Mouse (Mus musculus) kidney, embryonic 15.5 days (tissue): Measurements from ENCODE around the gene Ndufab1. TPM values are rescaled to one million over a fixed set of nuclear protein-coding genes. Genes with fewer than 3 reads are reported as not detected.

Experiments
- ATAC-seq: fragments of 200-750 bp; cut with Nextera tagmentation; replicated peaks from 2 replicates; pipeline ENCODE4 v1.8.0; 2017; ENCODE audit warnings: moderate TSS enrichment; ENCODE audit not compliant: low FRiP score
- H3K27ac ChIP-seq: fragments of 300-500 bp; sonication (generic); 2 replicates; pipeline ENCODE4 v1.5.1; 2015; ENCODE audit warnings: mild to moderate bottlenecking, inconsistent platforms
- H3K27me3 ChIP-seq: fragments of 300-500 bp; sonication (generic); 2 replicates; pipeline ENCODE4 v1.6.1; 2015; ENCODE audit warnings: inconsistent platforms
- H3K36me3 ChIP-seq: fragments of 300-500 bp; sonication (generic); 2 replicates; pipeline ENCODE4 v1.6.1; 2015; ENCODE audit warnings: inconsistent platforms
- H3K4me1 ChIP-seq: fragments of 300-500 bp; sonication (generic); 2 replicates; pipeline ENCODE4 v1.6.1; 2015; ENCODE audit warnings: inconsistent platforms
- H3K4me2 ChIP-seq: fragments of 300-500 bp; sonication (generic); 2 replicates; pipeline ENCODE4 v1.6.1; 2015; ENCODE audit warnings: moderate library complexity, mild to moderate bottlenecking, inconsistent platforms
- H3K4me3 ChIP-seq: fragments of 300-500 bp; sonication (generic); replicated peaks from 2 replicates; pipeline ENCODE4 v1.5.1; 2015; ENCODE audit warnings: mild to moderate bottlenecking, inconsistent platforms
- H3K9ac ChIP-seq: fragments of 300-500 bp; sonication (generic); 2 replicates; pipeline ENCODE4 v1.6.1; 2015; ENCODE audit warnings: mild to moderate bottlenecking, inconsistent platforms
- H3K9me3 ChIP-seq: fragments of 300-500 bp; sonication (generic); replicated peaks from 2 replicates; pipeline ENCODE4 v1.6.1; 2016; ENCODE audit warnings: inconsistent platforms
- WGBS: fragments of 180-500 bp; shearing (Covaris S2); methylation state at CpG from one replicate; pipeline ENCODE4 v1.1.7; 2015; ENCODE audit warnings: mixed read lengths; 5-methylcytosine and 5-hydroxymethylcytosine counted together
- polyA plus RNA-seq: library from polyadenylated mRNA; unstranded; fragments of >200 nt; fragmentation: Nextera tagmentation; extraction: Ambion mirVana; gene quantifications from 2 replicates; pipeline ENCODE4 v1.2.1, GENCODE M21; 2015

Ndufab1 gene
- 703 and 789 TPM in 2 replicates for polyA plus RNA-seq

DNA sequence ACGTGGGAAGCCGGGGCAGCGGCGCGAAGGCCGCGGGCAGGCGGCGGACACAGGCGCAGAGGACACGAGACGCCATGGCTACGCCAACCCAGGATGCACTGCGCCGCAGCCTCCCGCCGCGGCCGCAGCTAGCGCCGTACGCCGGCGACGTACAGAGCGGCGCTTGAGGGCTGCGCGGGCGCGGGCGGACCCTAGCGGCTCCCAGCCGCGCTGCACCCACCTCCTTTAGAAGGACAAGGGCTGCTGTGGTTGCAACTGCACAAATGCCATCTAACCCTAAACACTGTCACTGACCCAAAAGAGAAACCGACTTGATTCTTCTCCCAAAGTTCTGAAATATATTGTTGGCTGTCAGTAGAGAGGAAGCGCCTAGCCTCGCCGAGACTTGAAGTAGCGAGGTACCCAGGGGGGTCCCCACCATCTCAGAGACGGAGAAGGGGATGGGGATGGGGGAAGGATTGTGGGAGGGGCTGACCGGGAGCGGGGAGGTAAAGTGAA lies at the start of gene Ndufab1:
Ndufab1 (minus strand) TSS at position 140 of the 498 bp plus-strand sequence.
- Histone ChIP-seq H3K27me3 (no peaks in the 10 kb centered on the region), H3K4me2 (peak within 1 kb of the TSS; percentile 75), H3K9ac (peak within 1 kb of the TSS; percentile 86), H3K27ac (peak within 1 kb of the TSS; percentile 67), H3K36me3 (peaks cover 24% of the 10 kb centered on the region), H3K9me3 (no peaks in the 10 kb centered on the region), H3K4me3 (peak within 1 kb of the TSS; percentile 72), H3K4me1 (peaks cover 23% of the 10 kb centered on the region)
- ATAC-seq, result peak; percentile 99
- WGBS, result under 1% methylated on average over 34 of the region's 43 CpGs

- H3K9me3 ChIP-seq, result no peaks in the 10 kb centered on the region
- H3K36me3 ChIP-seq, result peaks cover 95% of the 10 kb centered on the region
- H3K27ac ChIP-seq, result no peak overlapping the region
- H3K4me3 ChIP-seq, result no peak overlapping the region
- ATAC-seq, result no peak
- no peaks in the 10 kb centered on the region for H3K27me3 ChIP-seq
- H3K9ac ChIP-seq, result no peak overlapping the region
- H3K4me2 ChIP-seq, result no peak overlapping the region
- H3K4me1 ChIP-seq, result no peaks in the 10 kb centered on the region
Measured at GRCm38 (mm10) chr7:122140991-122141390, 39.3 kb upstream of the Ndufab1 start.

DNA sequence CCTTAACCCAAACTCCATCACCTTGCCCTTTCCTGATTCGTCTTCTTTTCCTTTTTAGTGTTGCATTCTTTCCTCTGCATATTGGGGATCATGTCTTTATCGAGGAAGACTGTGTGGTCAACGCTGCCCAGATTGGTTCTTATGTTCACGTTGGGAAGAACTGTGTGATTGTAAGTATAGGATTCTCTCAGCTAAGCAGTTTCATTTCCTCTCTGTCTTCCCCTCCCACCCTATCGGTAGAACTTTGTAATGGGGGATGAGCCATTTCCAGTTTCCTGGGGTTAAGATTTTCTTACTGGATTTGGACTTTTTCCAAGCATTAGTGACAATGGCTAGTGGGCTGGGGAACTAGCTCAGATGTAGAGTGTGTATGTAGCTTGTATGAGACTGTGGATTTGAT lies 36.5 kb upstream of the Ndufab1 start:
- WGBS, result 93% methylated on average over 5 of the region's 5 CpGs
- H3K36me3 ChIP-seq, result peaks cover 87% of the 10 kb centered on the region

DNA sequence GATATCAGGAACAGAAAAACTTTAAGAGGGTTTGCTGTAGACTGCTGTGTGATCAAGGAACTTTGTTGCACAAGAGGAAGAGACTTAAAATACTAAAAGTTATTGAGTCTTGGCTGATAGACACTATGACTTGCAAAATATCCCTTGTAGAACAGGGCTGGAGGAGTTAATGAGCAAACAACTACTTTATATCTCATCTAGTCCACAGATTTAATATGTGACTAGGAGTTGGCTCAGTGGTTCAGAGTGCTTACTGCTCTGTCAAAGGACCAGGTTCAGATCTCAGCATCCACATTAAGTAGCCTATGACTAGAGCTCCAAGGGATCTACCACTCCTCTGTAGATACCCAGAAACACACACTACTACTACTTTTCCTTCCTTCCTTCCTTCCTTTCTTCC lies 35.4 kb upstream of the Ndufab1 start:
- Histone ChIP-seq H3K27me3 (no peaks in the 10 kb centered on the region), H3K9me3 (no peaks in the 10 kb centered on the region), H3K36me3 (peaks cover 77% of the 10 kb centered on the region), H3K4me1 (peaks cover 10% of the 10 kb centered on the region), H3K4me3 (no peak overlapping the region), H3K9ac (no peak overlapping the region), H3K4me2 (no peak overlapping the region), H3K27ac (no peak overlapping the region)
- no peak for ATAC-seq

More for the DNA sequence above, 36.5 kb upstream of the Ndufab1 start:
- no peak for ATAC-seq
- Histone ChIP-seq H3K9me3 (no peaks in the 10 kb centered on the region), H3K4me3 (no peak overlapping the region), H3K4me2 (no peak overlapping the region), H3K27me3 (no peaks in the 10 kb centered on the region), H3K9ac (no peak overlapping the region), H3K4me1 (peaks cover 7% of the 10 kb centered on the region), H3K27ac (no peak overlapping the region)

GRCm38 (mm10) chr7:122135070-122135469 lies 33.4 kb upstream of the Ndufab1 start:
- WGBS, result 75% methylated on average over 10 of the region's 10 CpGs
- H3K36me3 ChIP-seq, result peaks cover 57% of the 10 kb centered on the region

GRCm38 (mm10) chr7:122133338-122133625 lies 31.6 kb upstream of the Ndufab1 start:
- H3K4me2 ChIP-seq, result peak overlapping the region; percentile 74
- H3K27ac ChIP-seq, result peak overlapping the region; percentile 73
- peak overlapping the region; percentile 80 for H3K9ac ChIP-seq
- no peak for ATAC-seq
- peaks cover 52% of the 10 kb centered on the region for H3K36me3 ChIP-seq
- H3K4me3 ChIP-seq, result peak overlapping the region; percentile 88
- H3K4me1 ChIP-seq, result peaks cover 18% of the 10 kb centered on the region
- no peaks in the 10 kb centered on the region for H3K27me3 ChIP-seq
- WGBS, result 16% methylated on average over 8 of the region's 8 CpGs
- H3K9me3 ChIP-seq, result no peaks in the 10 kb centered on the region

More at GRCm38 (mm10) chr7:122135070-122135469, 33.4 kb upstream of the Ndufab1 start:
- H3K4me1 ChIP-seq, result peaks cover 18% of the 10 kb centered on the region
- H3K9me3 ChIP-seq, result no peaks in the 10 kb centered on the region
- H3K4me2 ChIP-seq, result no peak overlapping the region
- no peaks in the 10 kb centered on the region for H3K27me3 ChIP-seq
- ATAC-seq, result no peak
- no peak overlapping the region for H3K9ac ChIP-seq
- no peak overlapping the region for H3K27ac ChIP-seq
- H3K4me3 ChIP-seq, result no peak overlapping the region

DNA sequence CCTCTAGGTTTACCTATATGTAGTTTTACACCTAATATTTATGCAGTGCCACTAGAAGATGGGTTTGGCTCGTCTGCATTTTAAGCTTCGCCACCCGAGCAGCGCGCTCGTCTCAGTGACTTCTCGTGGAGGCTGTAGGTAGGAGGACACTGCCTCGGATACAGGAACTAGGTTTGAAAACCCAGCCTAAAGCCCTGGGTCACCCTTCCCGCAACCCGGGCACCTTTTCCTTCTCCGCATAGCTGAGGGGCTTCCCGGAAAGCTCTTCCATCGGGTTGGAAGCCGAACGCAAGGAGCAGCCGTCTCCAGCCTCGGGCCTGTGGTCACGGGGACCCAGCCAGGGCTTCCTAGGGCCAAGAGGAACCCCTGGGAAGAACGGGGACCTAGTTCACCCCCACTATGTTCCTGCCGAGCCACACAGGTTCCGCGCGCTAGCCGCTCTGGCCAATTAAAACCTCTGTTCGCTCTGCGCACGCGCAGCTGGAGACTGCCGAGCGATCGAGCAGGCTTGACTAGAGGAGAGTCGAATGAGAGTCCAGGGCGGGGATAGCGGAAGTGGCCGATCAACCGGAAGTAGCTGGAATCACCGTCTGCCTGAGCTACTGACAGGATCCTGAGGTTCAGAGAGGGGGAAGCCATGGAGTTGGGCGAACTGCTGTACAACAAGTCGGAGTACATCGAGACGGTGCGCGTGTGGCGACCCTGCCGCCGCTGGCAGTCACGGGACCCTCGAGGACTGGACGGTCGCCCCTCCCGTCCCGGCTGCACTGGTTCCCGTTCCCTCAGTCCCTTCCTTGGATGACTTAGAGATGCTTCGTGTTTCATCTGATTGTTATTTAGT lies 31.0 kb upstream of the Ndufab1 start, which contains the start of the genes Palb2 and Dctn5:
Palb2 (minus strand) TSS at position 489 of the 841 bp plus-strand sequence.
Dctn5 (plus strand) TSS at position 545 of the 841 bp plus-strand sequence.
- Histone ChIP-seq H3K9me3 (no peaks in the 10 kb centered on the region), H3K4me2 (peak within 1 kb of the TSS; percentile 74), H3K4me1 (peaks cover 18% of the 10 kb centered on the region), H3K27me3 (no peaks in the 10 kb centered on the region), H3K36me3 (peaks cover 52% of the 10 kb centered on the region), H3K27ac (peak within 1 kb of the TSS; percentile 73), H3K9ac (peak within 1 kb of the TSS; percentile 80), H3K4me3 (peak within 1 kb of the TSS; percentile 88)
- WGBS, result under 1% methylated on average over 54 of the region's 54 CpGs
- ATAC-seq, result peak; percentile 99

DNA sequence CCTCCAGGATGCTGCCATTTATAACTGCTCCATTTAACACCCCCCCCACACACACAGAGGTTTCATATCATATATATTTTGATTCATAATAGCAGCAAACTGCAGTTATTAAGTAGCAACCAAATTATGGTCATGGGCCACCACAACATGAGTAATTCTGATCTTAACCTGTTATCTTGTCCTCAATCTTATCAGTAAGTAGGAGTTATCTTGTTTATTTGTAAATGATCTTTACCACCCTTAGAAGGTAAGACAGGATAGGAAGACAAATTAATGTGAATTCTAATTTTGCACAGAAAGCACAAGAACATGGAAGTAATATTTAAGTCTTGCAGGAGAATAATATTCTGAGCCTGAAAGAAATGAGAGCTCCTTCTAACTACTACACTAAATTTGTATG lies 30.1 kb upstream of the Ndufab1 start:
- peaks cover 18% of the 10 kb centered on the region for H3K4me1 ChIP-seq
- peak overlapping the region; percentile 74 for H3K4me2 ChIP-seq
- no peak overlapping the region for H3K27ac ChIP-seq
- H3K9ac ChIP-seq, result peak overlapping the region; percentile 80
- H3K36me3 ChIP-seq, result peaks cover 53% of the 10 kb centered on the region
- no peaks in the 10 kb centered on the region for H3K9me3 ChIP-seq
- H3K4me3 ChIP-seq, result peak overlapping the region; percentile 88
- H3K27me3 ChIP-seq, result no peaks in the 10 kb centered on the region
- no peak for ATAC-seq

DNA sequence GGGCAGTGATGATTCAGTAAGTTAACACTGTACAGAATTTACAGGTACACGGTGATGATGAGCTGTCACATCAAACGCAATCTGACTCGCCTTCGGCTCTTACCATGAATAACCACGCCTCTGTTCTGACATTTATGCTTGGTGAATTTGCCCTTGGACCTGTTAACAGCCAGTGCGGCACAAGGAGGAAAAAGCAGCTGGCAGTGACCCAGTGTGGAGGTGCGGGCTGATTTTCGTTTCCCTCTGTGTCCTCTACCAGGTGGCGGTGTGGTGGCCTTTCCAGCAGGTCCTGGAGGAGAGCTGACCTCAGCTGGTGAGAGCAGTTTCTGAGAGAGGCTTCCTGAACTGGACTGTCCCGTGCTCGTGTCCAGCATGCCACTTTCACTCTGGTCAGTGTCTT lies 25.3 kb upstream of the Ndufab1 start:
- Histone ChIP-seq H3K4me3 (no peak overlapping the region), H3K4me1 (peaks cover 8% of the 10 kb centered on the region), H3K27ac (no peak overlapping the region), H3K9ac (no peak overlapping the region), H3K9me3 (no peaks in the 10 kb centered on the region), H3K36me3 (peaks cover 71% of the 10 kb centered on the region), H3K27me3 (no peaks in the 10 kb centered on the region), H3K4me2 (no peak overlapping the region)
- ATAC-seq, result no peak
- 94% methylated on average over 11 of the region's 11 CpGs for WGBS

- WGBS, result 73% methylated on average over 8 of the region's 8 CpGs
- no peaks in the 10 kb centered on the region for H3K9me3 ChIP-seq
- H3K27me3 ChIP-seq, result no peaks in the 10 kb centered on the region
- no peaks in the 10 kb centered on the region for H3K4me1 ChIP-seq
- no peak overlapping the region for H3K9ac ChIP-seq
- no peak overlapping the region for H3K4me3 ChIP-seq
- H3K4me2 ChIP-seq, result no peak overlapping the region
- no peak overlapping the region for H3K27ac ChIP-seq
- no peak for ATAC-seq
- H3K36me3 ChIP-seq, result peaks cover 82% of the 10 kb centered on the region
Measured at GRCm38 (mm10) chr7:122125636-122126035, 23.9 kb upstream of the Ndufab1 start.

GRCm38 (mm10) chr7:122123518-122123917 lies 21.8 kb upstream of the Ndufab1 start:
- Histone ChIP-seq H3K4me1 (no peaks in the 10 kb centered on the region), H3K9me3 (no peaks in the 10 kb centered on the region), H3K4me3 (no peak overlapping the region), H3K36me3 (peaks cover 87% of the 10 kb centered on the region), H3K4me2 (no peak overlapping the region), H3K9ac (no peak overlapping the region), H3K27ac (no peak overlapping the region), H3K27me3 (no peaks in the 10 kb centered on the region)
- 90% methylated on average over 4 of the region's 4 CpGs for WGBS
- no peak for ATAC-seq

DNA sequence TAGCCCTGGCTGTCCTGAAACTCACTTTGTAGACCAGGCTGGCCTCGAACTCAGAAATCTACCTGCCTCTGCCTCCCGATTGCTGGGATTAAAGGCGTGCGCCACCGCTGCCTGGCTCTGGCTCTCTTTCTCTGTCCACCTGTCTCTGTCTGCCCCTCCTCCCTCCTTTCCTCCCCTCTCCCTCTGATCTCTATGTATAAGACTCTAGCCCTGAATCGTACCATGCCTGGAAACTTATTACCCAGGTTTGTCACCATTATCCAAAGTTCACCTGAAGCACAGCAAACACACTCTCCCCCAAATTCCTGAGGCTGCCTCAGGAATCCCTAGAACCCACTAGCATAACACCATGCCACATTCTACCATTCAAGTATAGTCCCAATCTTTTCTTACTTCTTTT lies 6.5 kb upstream of the Ndufab1 start:
- Histone ChIP-seq H3K4me3 (no peak overlapping the region), H3K27ac (no peak overlapping the region), H3K4me2 (no peak overlapping the region), H3K9me3 (no peaks in the 10 kb centered on the region), H3K4me1 (no peaks in the 10 kb centered on the region), H3K36me3 (peaks cover 44% of the 10 kb centered on the region), H3K27me3 (no peaks in the 10 kb centered on the region), H3K9ac (no peak overlapping the region)
- no peak for ATAC-seq
- 86% methylated on average over 6 of the region's 6 CpGs for WGBS
